Mouse (Mus musculus): Measurements from ENCODE around the gene Setd1a. TPM values are rescaled to one million over a fixed set of nuclear protein-coding genes. Genes with fewer than 3 reads are reported as not detected.

Setd1a gene
- polyA plus RNA-seq, 1 experiment from 2014 or later: 6.9 TPM

DNA sequence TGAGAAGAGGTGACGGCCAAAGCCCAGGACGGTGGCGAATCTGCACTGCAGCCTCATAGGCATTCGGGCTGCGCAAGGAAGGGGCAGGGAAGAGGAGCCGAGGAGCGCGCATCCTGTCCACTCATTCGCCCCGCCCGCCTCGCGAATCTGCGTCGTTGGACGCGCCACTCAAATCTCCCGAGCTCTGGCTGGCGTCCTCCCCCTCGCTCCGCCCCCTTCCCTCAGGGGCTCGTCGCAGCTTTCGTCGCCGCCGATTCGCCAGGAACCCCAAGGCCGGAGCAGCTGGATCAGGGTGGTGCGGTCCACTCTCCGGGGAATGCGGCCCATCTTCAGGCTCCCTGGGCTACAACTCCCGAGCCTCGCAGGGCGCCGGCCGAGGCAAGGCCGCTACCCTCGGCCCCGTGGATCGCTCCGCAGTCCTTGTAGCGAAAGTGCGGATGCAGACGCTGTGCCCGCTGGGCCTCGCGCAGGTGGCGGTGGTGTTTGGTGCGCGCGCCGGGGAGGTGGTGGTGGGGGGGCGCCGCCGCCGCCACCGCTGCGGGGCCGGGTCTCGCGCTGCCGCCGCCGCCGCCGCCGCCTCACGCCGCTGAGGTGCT lies 506 bp downstream of the Setd1a start:
- Histone ChIP-seq H3K4me3 (ENCODE audit: low read depth, low read length) (peak overlapping the region; percentile 90), H3K9me3 (ENCODE audit: control insufficient read depth, low read length) (no peaks in the 10 kb centered on the region), H3K9ac (ENCODE audit: low read length) (peak overlapping the region; percentile 93), H3K36me3 (ENCODE audit: control insufficient read depth, insufficient read depth, low read length) (peaks cover 4% of the 10 kb centered on the region), H3K4me1 (replicated peaks; ENCODE audit: control insufficient read depth, insufficient read depth) (peaks cover 3% of the 10 kb centered on the region; the same call in 1 of the 2 replicates), H3K4me2 (replicated peaks; ENCODE audit: low read depth) (peak overlapping the region; percentile 62), H3K27ac (replicated peaks) (peak overlapping the region; percentile 98), H3K27me3 (ENCODE audit: control insufficient read depth, insufficient read depth, low read length) (no peaks in the 10 kb centered on the region)
- peak; percentile 90 for ATAC-seq (ENCODE audit: low FRiP score, low TSS enrichment)
- WGBS: 0% methylated on average over 54 of the region's 70 CpGs
- TF ChIP-seq CTCF (IDR thresholded peaks at IDR 0.05; ENCODE audit: low read depth): no peak
- TF ChIP-seq EP300 (optimal IDR thresholded peaks at IDR 0.05): no peak
- DNase-seq (ENCODE audit: low spot score): peak; percentile 96

DNA sequence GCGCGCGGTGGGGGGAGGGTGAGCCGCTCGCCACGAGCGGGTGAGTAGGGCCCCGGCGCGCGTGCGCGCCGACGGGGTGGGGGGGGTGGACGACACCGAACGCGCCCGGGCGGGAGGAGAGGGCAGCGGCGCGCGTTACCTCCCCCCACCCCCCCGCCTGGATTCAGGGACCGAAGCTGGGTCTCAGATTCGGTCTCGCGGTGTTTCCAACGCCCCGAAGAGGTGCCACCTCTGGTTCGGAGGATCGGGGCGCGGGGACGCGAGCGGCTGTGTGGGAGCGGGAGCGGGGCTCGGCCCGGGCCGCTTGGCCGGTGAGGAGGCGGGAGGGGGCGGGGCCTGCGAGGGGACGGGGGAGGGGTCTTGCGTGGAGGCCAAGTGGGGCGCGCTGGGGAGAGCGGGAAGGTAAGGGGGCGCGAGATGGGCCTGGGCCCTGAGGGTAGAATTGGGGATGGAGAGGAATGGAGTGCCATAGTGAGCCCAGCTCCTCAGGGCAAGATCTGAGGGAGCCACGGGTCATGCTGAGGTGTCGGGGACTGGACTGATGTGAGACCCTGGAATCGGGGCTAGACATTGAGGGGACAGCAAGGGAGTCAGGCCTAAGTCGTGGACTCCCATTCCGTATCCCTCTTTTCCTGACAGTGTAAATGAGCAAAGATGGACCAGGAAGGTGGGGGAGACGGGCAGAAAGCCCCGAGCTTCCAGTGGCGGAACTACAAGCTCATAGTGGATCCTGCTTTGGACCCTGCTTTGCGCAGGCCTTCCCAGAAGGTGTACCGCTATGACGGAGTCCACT lies 1.2 kb downstream of the Setd1a start:
- Histone ChIP-seq H3K9ac (ENCODE audit: low read length) (peak overlapping the region; percentile 93), H3K27ac (replicated peaks) (peak overlapping the region; percentile 98), H3K36me3 (ENCODE audit: control insufficient read depth, insufficient read depth, low read length) (peaks cover 4% of the 10 kb centered on the region), H3K9me3 (ENCODE audit: control insufficient read depth, low read length) (no peaks in the 10 kb centered on the region), H3K4me2 (replicated peaks; ENCODE audit: low read depth) (peak overlapping the region; percentile 64), H3K27me3 (ENCODE audit: control insufficient read depth, insufficient read depth, low read length) (no peaks in the 10 kb centered on the region), H3K4me3 (ENCODE audit: low read depth, low read length) (peak overlapping the region; percentile 90), H3K4me1 (replicated peaks; ENCODE audit: control insufficient read depth, insufficient read depth) (peaks cover 3% of the 10 kb centered on the region; the same call in 1 of the 2 replicates)
- TF ChIP-seq CTCF (IDR thresholded peaks at IDR 0.05; ENCODE audit: low read depth): 0 out of 2 replicates have a peak, but pooled peaks have one; percentile 2
- no peak for TF ChIP-seq EP300 (optimal IDR thresholded peaks at IDR 0.05)
- DNase-seq (ENCODE audit: low spot score): peak; percentile 74
- WGBS: 1% methylated on average over 42 of the region's 66 CpGs
- peak; percentile 44 for ATAC-seq (ENCODE audit: low FRiP score, low TSS enrichment)

DNA sequence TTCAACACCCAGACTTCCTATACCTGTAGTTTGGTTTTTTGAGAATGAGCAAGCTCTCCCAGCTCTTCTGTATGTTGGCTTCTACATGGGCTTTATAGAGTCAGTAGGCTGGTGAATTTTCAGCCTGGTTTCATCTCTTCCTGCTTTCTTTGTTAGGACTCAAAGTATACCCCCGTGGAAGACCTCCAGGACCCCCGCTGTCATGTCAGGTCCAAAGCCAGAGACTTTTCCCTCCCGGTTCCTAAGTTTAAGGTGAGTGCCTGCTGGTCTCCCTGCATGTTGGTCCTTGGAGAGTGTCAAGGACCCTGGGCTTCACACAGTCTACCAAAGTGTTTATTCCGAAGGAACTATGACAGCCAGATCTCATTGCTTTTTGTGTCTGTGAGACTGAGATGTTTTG lies 1.9 kb downstream of the Setd1a start:
- no peak for TF ChIP-seq CTCF (IDR thresholded peaks at IDR 0.05; ENCODE audit: low read depth)
- TF ChIP-seq EP300 (optimal IDR thresholded peaks at IDR 0.05): no peak
- Histone ChIP-seq H3K27me3 (ENCODE audit: control insufficient read depth, insufficient read depth, low read length) (no peaks in the 10 kb centered on the region), H3K27ac (replicated peaks) (no peak overlapping the region), H3K4me3 (ENCODE audit: low read depth, low read length) (peak overlapping the region; percentile 90), H3K36me3 (ENCODE audit: control insufficient read depth, insufficient read depth, low read length) (peaks cover 4% of the 10 kb centered on the region), H3K9ac (ENCODE audit: low read length) (peak overlapping the region; percentile 93), H3K9me3 (ENCODE audit: control insufficient read depth, low read length) (no peaks in the 10 kb centered on the region), H3K4me2 (replicated peaks; ENCODE audit: low read depth) (peak overlapping the region; percentile 64), H3K4me1 (replicated peaks; ENCODE audit: control insufficient read depth, insufficient read depth) (peaks cover 3% of the 10 kb centered on the region; the same call in 1 of the 2 replicates)
- 77% methylated on average over 4 of the region's 4 CpGs for WGBS
- no peak for ATAC-seq (ENCODE audit: low FRiP score, low TSS enrichment)
- no peak for DNase-seq (ENCODE audit: low spot score)

DNA sequence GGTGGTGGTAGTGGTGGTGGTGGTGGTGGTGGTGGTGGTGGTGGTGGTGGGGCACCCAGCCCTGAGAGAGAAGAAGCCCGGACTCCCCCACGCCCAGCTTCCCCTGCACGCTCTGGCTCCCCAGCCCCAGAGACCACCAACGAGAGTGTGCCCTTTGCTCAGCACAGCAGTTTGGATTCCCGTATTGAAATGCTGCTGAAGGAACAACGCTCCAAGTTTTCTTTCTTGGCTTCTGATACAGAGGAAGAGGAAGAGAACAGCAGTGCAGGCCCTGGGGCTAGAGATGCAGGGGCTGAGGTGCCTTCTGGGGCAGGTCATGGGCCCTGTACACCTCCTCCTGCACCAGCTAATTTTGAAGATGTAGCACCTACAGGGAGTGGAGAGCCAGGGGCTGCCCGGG lies 8.8 kb downstream of the Setd1a start, which contains the start of gene Gm49388:
Gm49388 (plus strand) TSS at position 301 of the 400 bp plus-strand sequence.
- ATAC-seq (ENCODE audit: low FRiP score, low TSS enrichment): peak; percentile 10; the same call in 1 of the 2 replicates
- no peaks in the 10 kb centered on the region for H3K9me3 ChIP-seq (ENCODE audit: control insufficient read depth, low read length)
- no peaks in the 10 kb centered on the region for H3K27me3 ChIP-seq (ENCODE audit: control insufficient read depth, insufficient read depth, low read length)

DNA sequence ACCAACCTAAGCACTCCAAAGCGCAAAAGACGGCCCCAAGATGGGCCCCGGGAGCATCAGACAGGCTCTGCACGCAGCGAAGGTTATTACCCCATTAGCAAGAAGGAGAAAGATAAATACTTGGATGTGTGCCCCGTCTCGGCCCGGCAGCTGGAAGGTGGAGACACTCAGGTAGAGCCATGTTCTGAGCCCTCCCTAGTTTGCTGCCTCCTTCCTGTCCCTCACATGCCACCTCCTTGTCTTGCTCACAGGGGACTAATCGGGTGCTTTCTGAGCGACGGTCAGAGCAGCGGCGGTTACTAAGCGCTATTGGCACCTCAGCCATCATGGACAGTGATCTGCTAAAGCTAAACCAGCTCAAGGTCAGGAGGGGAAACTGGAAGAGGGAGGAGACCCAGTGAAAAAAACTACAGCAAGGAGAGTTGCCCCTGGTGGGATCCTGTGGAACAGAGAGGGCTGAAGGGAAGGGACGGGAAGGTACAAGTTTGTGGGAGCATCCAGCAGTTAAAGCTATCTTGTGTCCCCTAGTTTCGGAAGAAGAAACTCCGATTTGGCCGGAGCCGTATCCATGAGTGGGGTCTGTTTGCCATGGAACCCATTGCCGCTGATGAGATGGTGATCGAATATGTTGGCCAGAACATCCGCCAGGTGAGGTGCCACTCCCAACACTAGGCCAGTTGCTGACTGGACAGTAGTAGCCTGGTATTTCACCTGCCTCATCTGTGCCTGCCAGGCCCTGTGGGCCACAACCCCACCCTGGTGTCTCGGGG lies 20.8 kb downstream of the Setd1a start:
- Histone ChIP-seq H3K4me2 (replicated peaks; ENCODE audit: low read depth) (no peak overlapping the region), H3K4me1 (replicated peaks; ENCODE audit: control insufficient read depth, insufficient read depth) (peaks cover 3% of the 10 kb centered on the region), H3K9ac (ENCODE audit: low read length) (no peak overlapping the region), H3K9me3 (ENCODE audit: control insufficient read depth, low read length) (no peaks in the 10 kb centered on the region), H3K36me3 (ENCODE audit: control insufficient read depth, insufficient read depth, low read length) (peaks cover 27% of the 10 kb centered on the region), H3K4me3 (ENCODE audit: low read depth, low read length) (no peak overlapping the region), H3K27me3 (ENCODE audit: control insufficient read depth, insufficient read depth, low read length) (no peaks in the 10 kb centered on the region), H3K27ac (replicated peaks) (no peak overlapping the region)
- DNase-seq (ENCODE audit: low spot score): no peak
- TF ChIP-seq CTCF (IDR thresholded peaks at IDR 0.05; ENCODE audit: low read depth) (no peak), EP300 (optimal IDR thresholded peaks at IDR 0.05) (no peak)
- WGBS: 86% methylated on average over 23 of the region's 23 CpGs
- no peak for ATAC-seq (ENCODE audit: low FRiP score, low TSS enrichment)

More for the DNA sequence above, 8.8 kb downstream of the Setd1a start, which contains the start of gene Gm49388:
- Histone ChIP-seq H3K4me3 (ENCODE audit: low read depth, low read length) (no peak within 1 kb of the TSS), H3K4me1 (replicated peaks; ENCODE audit: control insufficient read depth, insufficient read depth) (no peaks in the 10 kb centered on the region), H3K36me3 (ENCODE audit: control insufficient read depth, insufficient read depth, low read length) (peaks cover 32% of the 10 kb centered on the region), H3K9ac (ENCODE audit: low read length) (no peak within 1 kb of the TSS), H3K4me2 (replicated peaks; ENCODE audit: low read depth) (no peak within 1 kb of the TSS), H3K27ac (replicated peaks) (no peak within 1 kb of the TSS)
- DNase-seq (ENCODE audit: low spot score): no peak
- WGBS: 93% methylated on average over 7 of the region's 7 CpGs
- TF ChIP-seq CTCF (IDR thresholded peaks at IDR 0.05; ENCODE audit: low read depth) (no peak), EP300 (optimal IDR thresholded peaks at IDR 0.05) (no peak)
